Mouse (Mus musculus) C2C12 (cell line): ENCODE results near the gene Zfp580. TPM values are rescaled to one million over a fixed set of nuclear protein-coding genes. Genes with fewer than 3 reads are reported as not detected.
A peak's percentile ranks its signal among the peaks of the same experiment; 100 is the strongest.
"Not testable (repeated sequence)": the region's sequence is repeated elsewhere in the genome, so short reads cannot be mapped to it uniquely, and the experiment has no call there.

Source experiments
- H3K27me3 ChIP-seq: one replicate; pipeline ENCODE4 v1.6.1; 2011; ENCODE audit not compliant: control insufficient read depth, insufficient read depth, insufficient read length
- H3K36me3 ChIP-seq: one replicate; pipeline ENCODE4 v1.6.1; 2011; ENCODE audit not compliant: control insufficient read depth, insufficient read depth
- H3K4me3 ChIP-seq: one replicate; pipeline ENCODE4 v1.5.1; 2011; ENCODE audit warnings: mild to moderate bottlenecking, control low read depth; ENCODE audit not compliant: poor library complexity, insufficient read depth, severe bottlenecking
- H3K79me2 ChIP-seq: one replicate; pipeline ENCODE4 v1.6.1; 2011; ENCODE audit not compliant: control insufficient read depth, insufficient read depth
- H3K79me3 ChIP-seq: one replicate; pipeline ENCODE4 v1.6.1; 2011; ENCODE audit warnings: low read depth, control low read depth
- H3ac ChIP-seq: one replicate; pipeline ENCODE3; 2011; ENCODE audit warnings: low read depth; ENCODE audit not compliant: control insufficient read depth, insufficient read length
- CEBPB ChIP-seq: IDR thresholded peaks from one replicate; pipeline ENCODE4 v1.6.1; 2011; ENCODE audit warnings: low read depth, mild to moderate bottlenecking, control low read depth, moderate library complexity
- CTCF ChIP-seq: IDR thresholded peaks from one replicate; pipeline ENCODE4 v1.5.1; 2011; ENCODE audit not compliant: control insufficient read depth, insufficient read depth, insufficient read length
- FOSL1 ChIP-seq: IDR thresholded peaks from one replicate; pipeline ENCODE4 v1.8.0; 2011; ENCODE audit warnings: mild to moderate bottlenecking, low read length; ENCODE audit not compliant: poor library complexity, insufficient read depth, severe bottlenecking
- MAX ChIP-seq: IDR thresholded peaks from one replicate; pipeline ENCODE4 v1.6.1; 2011; ENCODE audit warnings: mild to moderate bottlenecking, control low read depth
- MYOD1 ChIP-seq: IDR thresholded peaks from one replicate; pipeline ENCODE4 v1.6.1; 2011; ENCODE audit warnings: low read depth; ENCODE audit not compliant: control insufficient read depth, insufficient read length
- MYOG ChIP-seq: IDR thresholded peaks from one replicate; pipeline ENCODE4 v1.6.1; 2011; ENCODE audit not compliant: control insufficient read depth, insufficient read length; ENCODE audit errors: extremely low read depth
- USF1 ChIP-seq: IDR thresholded peaks from one replicate; pipeline ENCODE4 v1.6.1; 2011; ENCODE audit warnings: low read depth, mild to moderate bottlenecking, control low read depth, moderate library complexity
- polyA plus RNA-seq: library from polyadenylated mRNA; unstranded; fragments of >200 nt; fragmentation: generic; extraction: Trizol; gene quantifications from one replicate; pipeline ENCODE4 v1.2.1, GENCODE M21; 2012; ENCODE audit warnings: missing spikeins

Gene Zfp580
- polyA plus RNA-seq, 1 experiment = 13.7 TPM

- H3K4me3 ChIP-seq = peak within 1 kb of the TSS; percentile 68
- TF ChIP-seq USF1 = no peak
- TF ChIP-seq MAX = peak; percentile 28
- peak within 1 kb of the TSS; percentile 98 for H3ac ChIP-seq
- H3K36me3 ChIP-seq = peaks cover 29% of the 10 kb centered on the region
- peaks cover 6% of the 10 kb centered on the region for H3K79me3 ChIP-seq
- no peaks in the 10 kb centered on the region for H3K27me3 ChIP-seq
- peaks cover 18% of the 10 kb centered on the region for H3K79me2 ChIP-seq
Measured at GRCm38 (mm10) chr7:5015118-5016001, 36.0 kb upstream of the Zfp580 start, which contains the start of gene Gm44973. Gm44973 (plus strand) TSS chr7:5015496.

- H3ac ChIP-seq = peak overlapping the region; percentile 35
- H3K4me3 ChIP-seq = peak overlapping the region; percentile 68
- no peak for TF ChIP-seq CTCF
- no peak for TF ChIP-seq MYOD1
- no peak for TF ChIP-seq MAX
- no peak for TF ChIP-seq FOSL1
- no peak for TF ChIP-seq MYOG
- no peak for TF ChIP-seq USF1
- TF ChIP-seq CEBPB = no peak
- peaks cover 24% of the 10 kb centered on the region for H3K36me3 ChIP-seq
- peaks cover 10% of the 10 kb centered on the region for H3K79me3 ChIP-seq
- H3K27me3 ChIP-seq = no peaks in the 10 kb centered on the region
- peaks cover 24% of the 10 kb centered on the region for H3K79me2 ChIP-seq
Measured at GRCm38 (mm10) chr7:5016057-5016456, 35.3 kb upstream of the Zfp580 start.

GRCm38 (mm10) chr7:5016920-5017319, 34.4 kb upstream of the Zfp580 start:
- Histone ChIP-seq H3K36me3 (peaks cover 20% of the 10 kb centered on the region), H3K79me3 (peaks cover 18% of the 10 kb centered on the region), H3ac (no peak overlapping the region), H3K79me2 (peaks cover 33% of the 10 kb centered on the region), H3K4me3 (no peak overlapping the region), H3K27me3 (no peaks in the 10 kb centered on the region)
- TF ChIP-seq USF1 (no peak), CEBPB (no peak), MYOD1 (no peak), MAX (no peak), MYOG (no peak)

GRCm38 (mm10) chr7:5017352-5017751, 34.0 kb upstream of the Zfp580 start:
- no peak overlapping the region for H3ac ChIP-seq
- no peaks in the 10 kb centered on the region for H3K27me3 ChIP-seq
- H3K79me3 ChIP-seq = peaks cover 21% of the 10 kb centered on the region
- TF ChIP-seq CTCF = no peak
- no peak for TF ChIP-seq USF1
- no peak for TF ChIP-seq MYOG
- TF ChIP-seq CEBPB = no peak
- TF ChIP-seq FOSL1 = no peak
- TF ChIP-seq MYOD1 = no peak
- H3K79me2 ChIP-seq = peaks cover 37% of the 10 kb centered on the region
- H3K36me3 ChIP-seq = peaks cover 20% of the 10 kb centered on the region
- no peak overlapping the region for H3K4me3 ChIP-seq

- Histone ChIP-seq H3K79me3 (peaks cover 27% of the 10 kb centered on the region), H3K27me3 (no peaks in the 10 kb centered on the region), H3K4me3 (no peak overlapping the region), H3K79me2 (peaks cover 39% of the 10 kb centered on the region), H3ac (no peak overlapping the region), H3K36me3 (peaks cover 22% of the 10 kb centered on the region)
- no peak for TF ChIP-seq CEBPB
- TF ChIP-seq FOSL1 = no peak
- no peak for TF ChIP-seq USF1
- no peak for TF ChIP-seq MYOD1
- no peak for TF ChIP-seq MAX
- TF ChIP-seq MYOG = no peak
- TF ChIP-seq CTCF = no peak
Measured at GRCm38 (mm10) chr7:5017931-5018330, 33.4 kb upstream of the Zfp580 start.

GRCm38 (mm10) chr7:5019576-5019975, 31.8 kb upstream of the Zfp580 start:
- Histone ChIP-seq H3K79me3 (peaks cover 34% of the 10 kb centered on the region), H3K79me2 (peaks cover 52% of the 10 kb centered on the region), H3K36me3 (peaks cover 34% of the 10 kb centered on the region), H3K4me3 (peak overlapping the region; percentile 29), H3ac (peak overlapping the region; percentile 23)
- not testable (repeated sequence) for H3K27me3 ChIP-seq
